Mouse (Mus musculus) ES-Bruce4 (cell line): Measurements from ENCODE around the gene Slc38a9.

Source experiments
- CTCF ChIP-seq: IDR thresholded peaks from one replicate; pipeline ENCODE4 v1.8.1; 2011; ENCODE audit warnings: low read depth, low read length
- EP300 ChIP-seq: IDR thresholded peaks from 2 replicates; pipeline ENCODE4 v1.6.1; 2011; ENCODE audit warnings: low read depth, low read length; ENCODE audit not compliant: insufficient read depth

GRCm38 (mm10) chr13:112683312-112683711 is 22.8 kb downstream of the Slc38a9 start:
- TF ChIP-seq CTCF, result no peak
- no peak for TF ChIP-seq EP300
